Mouse (Mus musculus) olfactory bulb, adult 2 months (tissue): ENCODE measurements around the gene Gm4922. TPM values are rescaled to one million over a fixed set of nuclear protein-coding genes. Genes with fewer than 3 reads are reported as not detected.
A peak's percentile ranks its signal among the peaks of the same experiment; 100 is the strongest.

Experiments
- H3K27ac ChIP-seq: fragments of 200-500 bp; 2 replicates; pipeline ENCODE4 v1.5.1; 2012; ENCODE audit warnings: low read depth, low read length; ENCODE audit not compliant: insufficient read depth
- H3K4me1 ChIP-seq: fragments of 200-500 bp; 2 replicates; pipeline ENCODE4 v1.6.1; 2012; ENCODE audit warnings: low read length; ENCODE audit not compliant: control insufficient read depth, insufficient read depth
- H3K4me3 ChIP-seq: fragments of 200-500 bp; 2 replicates; pipeline ENCODE4 v1.5.1; 2012; ENCODE audit warnings: mild to moderate bottlenecking, low read depth, low read length, moderate library complexity; ENCODE audit not compliant: insufficient read depth
- CTCF ChIP-seq: fragments of 200-500 bp; IDR thresholded peaks from 2 replicates; pipeline ENCODE4 v1.5.1; 2012; ENCODE audit warnings: low read depth, mild to moderate bottlenecking, low read length, moderate library complexity; ENCODE audit not compliant: insufficient read depth
- POLR2A ChIP-seq: fragments of 200-500 bp; IDR thresholded peaks from 2 replicates; pipeline ENCODE4 v1.6.1; 2012; ENCODE audit warnings: mild to moderate bottlenecking, low read depth, low read length, moderate library complexity; ENCODE audit not compliant: insufficient read depth
- WGBS: fragments of 180-500 bp; shearing (Covaris S2); methylation state at CpG from one replicate; pipeline ENCODE4 v1.1.7; 2018; 5-methylcytosine and 5-hydroxymethylcytosine counted together
- polyA plus RNA-seq: library from polyadenylated mRNA; stranded (reverse); fragments of >200 nt; gene quantifications from 2 replicates; pipeline ENCODE4 v1.2.4, GENCODE M21; 2012; ENCODE audit warnings: low replicate concordance; ENCODE audit not compliant: missing spikeins, insufficient read depth, insufficient read length

Gm4922 gene
- polyA plus RNA-seq, 1 experiment = not detected

- no peak for TF ChIP-seq CTCF
- no peak for TF ChIP-seq POLR2A
- 94% methylated on average over 2 of the region's 2 CpGs for WGBS
- no peak overlapping the region for H3K27ac ChIP-seq
- H3K4me3 ChIP-seq = no peak overlapping the region
- H3K4me1 ChIP-seq = no peaks in the 10 kb centered on the region
These were observed 25.2 kb upstream of the Gm4922 start for GRCm38 (mm10) chr10:18811751-18812150.

- TF ChIP-seq POLR2A (no peak), CTCF (no peak)
- Histone ChIP-seq H3K27ac (no peak overlapping the region), H3K4me1 (no peaks in the 10 kb centered on the region), H3K4me3 (no peak overlapping the region)
- 77% methylated on average over 4 of the region's 4 CpGs for WGBS
These were observed 3.5 kb upstream of the Gm4922 start for GRCm38 (mm10) chr10:18790063-18790462.

GRCm38 (mm10) chr10:18788601-18789000 is 2.0 kb upstream of the Gm4922 start:
- WGBS = 85% methylated on average over 1 of the region's 1 CpGs
- H3K4me3 ChIP-seq = no peak overlapping the region

GRCm38 (mm10) chr10:18777546-18777945 is 9.0 kb downstream of the Gm4922 start:
- WGBS = 65% methylated on average over 3 of the region's 3 CpGs
- TF ChIP-seq CTCF = no peak

More at GRCm38 (mm10) chr10:18788601-18789000, 2.0 kb upstream of the Gm4922 start:
- TF ChIP-seq POLR2A (no peak), CTCF (no peak)
- H3K4me1 ChIP-seq = no peaks in the 10 kb centered on the region
- H3K27ac ChIP-seq = no peak overlapping the region

GRCm38 (mm10) chr10:18772537-18773179 is 13.9 kb downstream of the Gm4922 start:
- WGBS = 78% methylated on average over 4 of the region's 4 CpGs
- H3K4me3 ChIP-seq = no peak overlapping the region
- peaks cover 6% of the 10 kb centered on the region; the same call in 1 of the 2 replicates for H3K4me1 ChIP-seq
- H3K27ac ChIP-seq = no peak overlapping the region
- no peak for TF ChIP-seq POLR2A
- TF ChIP-seq CTCF = no peak

More at GRCm38 (mm10) chr10:18777546-18777945, 9.0 kb downstream of the Gm4922 start:
- Histone ChIP-seq H3K4me3 (no peak overlapping the region), H3K4me1 (peaks cover 6% of the 10 kb centered on the region; the same call in 1 of the 2 replicates), H3K27ac (no peak overlapping the region)

GRCm38 (mm10) chr10:18769909-18770308 is 16.7 kb downstream of the Gm4922 start:
- no peak overlapping the region for H3K27ac ChIP-seq
- H3K4me1 ChIP-seq = peaks cover 4% of the 10 kb centered on the region; the same call in 1 of the 2 replicates
- 64% methylated on average over 5 of the region's 5 CpGs for WGBS
- TF ChIP-seq POLR2A (no peak), CTCF (no peak)
- no peak overlapping the region for H3K4me3 ChIP-seq

- TF ChIP-seq CTCF (no peak), POLR2A (no peak)
- WGBS = 36% methylated on average over 2 of the region's 2 CpGs
- H3K27ac ChIP-seq = no peak overlapping the region
- H3K4me1 ChIP-seq = no peaks in the 10 kb centered on the region
- H3K4me3 ChIP-seq = no peak overlapping the region
These were observed 26.4 kb downstream of the Gm4922 start for GRCm38 (mm10) chr10:18760241-18760640.

- no peaks in the 10 kb centered on the region for H3K4me1 ChIP-seq
- no peak overlapping the region for H3K27ac ChIP-seq
- TF ChIP-seq POLR2A (no peak), CTCF (no peak)
- 80% methylated on average over 4 of the region's 4 CpGs for WGBS
- no peak overlapping the region for H3K4me3 ChIP-seq
These were observed 36.5 kb downstream of the Gm4922 start for GRCm38 (mm10) chr10:18750057-18750456.

- Histone ChIP-seq H3K4me1 (no peaks in the 10 kb centered on the region), H3K4me3 (peak within 1 kb of the TSS; percentile 83), H3K27ac (peak within 1 kb of the TSS; percentile 77)
- TF ChIP-seq CTCF (no peak), POLR2A (0 out of 2 replicates have a peak, but pooled peaks have one; percentile 49)
- under 1% methylated on average over 50 of the region's 50 CpGs for WGBS
These were observed 43.1 kb downstream of the Gm4922 start, which contains the start of gene Arfgef3 for GRCm38 (mm10) chr10:18743286-18744142. Arfgef3 (minus strand) TSS chr10:18743949.
